Mouse (Mus musculus) retina, adult 2 months (tissue): ENCODE results near the gene Rnf215.

ENCODE experiments used
- DNase-seq: peaks from one replicate; pipeline ENCODE4 v3.0.0-alpha.2; 2012; ENCODE audit warnings: low read depth, low spot score

Rnf215 gene

GRCm38 (mm10) chr11:4190677-4191076 lies 55.7 kb downstream of the Rnf215 start:
- DNase-seq: no peak
